Mouse (Mus musculus) midbrain, postnatal 0 days (tissue): ENCODE measurements around the gene Mmp17. TPM values are rescaled to one million over a fixed set of nuclear protein-coding genes. Genes with fewer than 3 reads are reported as not detected.

Experiments
- ATAC-seq: fragments of 200-750 bp; cut with Nextera tagmentation; 2 replicates; pipeline ENCODE4 v1.8.0; 2017; ENCODE audit warnings: moderate number of reproducible peaks, mild to moderate bottlenecking, moderate TSS enrichment, moderate library complexity; ENCODE audit not compliant: low FRiP score
- DNase-seq: peaks from one replicate; pipeline ENCODE4 v3.0.0-alpha.2; 2015; ENCODE audit warnings: low spot score
- H3K27ac ChIP-seq: fragments of 300-500 bp; sonication (generic); 2 replicates; pipeline ENCODE4 v1.5.1; 2014; ENCODE audit warnings: low read depth, mild to moderate bottlenecking, low read length, mixed read lengths
- H3K27me3 ChIP-seq: fragments of 300-500 bp; sonication (generic); 2 replicates; pipeline ENCODE4 v1.6.1; 2014; ENCODE audit warnings: low read length, control low read depth, mixed read lengths; ENCODE audit not compliant: insufficient read depth
- H3K36me3 ChIP-seq: fragments of 300-500 bp; sonication (generic); 2 replicates; pipeline ENCODE4 v1.6.1; 2014; ENCODE audit warnings: low read length, control low read depth, mixed read lengths; ENCODE audit not compliant: insufficient read depth
- H3K4me1 ChIP-seq: fragments of 300-500 bp; sonication (generic); 2 replicates; pipeline ENCODE4 v1.6.1; 2014; ENCODE audit warnings: mild to moderate bottlenecking, control low read depth, antibody characterized with exemption, low read length, mixed read lengths; ENCODE audit not compliant: insufficient read depth
- H3K4me2 ChIP-seq: fragments of 300-500 bp; sonication (generic); 2 replicates; pipeline ENCODE4 v1.6.1; 2014; ENCODE audit warnings: low read depth, mild to moderate bottlenecking, low read length, mixed read lengths; ENCODE audit not compliant: poor library complexity, severe bottlenecking
- H3K4me3 ChIP-seq: fragments of 300-500 bp; sonication (generic); 2 replicates; pipeline ENCODE4 v1.5.1; 2014; ENCODE audit warnings: low read depth, mild to moderate bottlenecking, low read length, moderate library complexity
- H3K9ac ChIP-seq: fragments of 300-500 bp; sonication (generic); replicated peaks from 2 replicates; pipeline ENCODE4 v1.6.1; 2014; ENCODE audit warnings: mild to moderate bottlenecking, low read length, moderate library complexity, mixed read lengths; ENCODE audit not compliant: poor library complexity, severe bottlenecking
- H3K9me3 ChIP-seq: fragments of 300-500 bp; sonication (generic); 2 replicates; pipeline ENCODE4 v1.6.1; 2016; ENCODE audit warnings: low read length, control low read depth
- CTCF ChIP-seq: IDR thresholded peaks from 2 replicates; pipeline ENCODE4 v1.5.1; 2016; ENCODE audit warnings: antibody characterized with exemption, mild to moderate bottlenecking
- WGBS: fragments of 180-500 bp; shearing (Covaris S2); extraction: QIAGEN DNeasy Blood & Tissue Kit; methylation state at CpG from one replicate; pipeline ENCODE4 v1.1.7; 2014; 5-methylcytosine and 5-hydroxymethylcytosine counted together
- polyA plus RNA-seq: library from polyadenylated mRNA; unstranded; fragments of >200 nt; fragmentation: Nextera tagmentation; extraction: Ambion mirVana; gene quantifications from 2 replicates; pipeline ENCODE4 v1.2.1, GENCODE M21; 2015
- total RNA-seq: library from RNA; depleted of rRNA; stranded (reverse); fragments of >200 nt; gene quantifications from 2 replicates; pipeline ENCODE4 v1.2.3, GENCODE M21; 2014

Mmp17 gene
- total and polyA plus RNA-seq, 2 experiments from 2014 or later: 11.6 to 24.6 TPM

DNA sequence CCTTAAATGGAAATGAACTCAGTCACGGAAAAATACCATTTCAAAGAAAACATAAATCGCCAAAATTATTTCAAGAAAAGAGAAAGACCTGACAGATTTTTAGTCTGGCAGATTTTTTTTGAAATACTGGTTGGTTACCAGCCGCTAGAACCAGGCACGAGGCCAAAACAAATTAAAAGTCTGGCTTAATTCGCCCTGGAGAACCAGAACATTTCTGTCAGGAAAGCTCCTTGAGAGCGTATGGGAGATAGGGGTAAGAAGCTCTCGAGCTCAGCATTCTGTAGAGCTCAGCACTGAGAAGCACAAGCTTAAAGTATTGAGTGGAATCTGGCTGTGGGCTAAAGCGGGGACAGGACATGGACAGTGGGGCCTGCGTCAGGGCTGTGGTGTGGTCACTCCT lies 38.2 kb upstream of the Mmp17 start:
- TF ChIP-seq CTCF: no peak
- Histone ChIP-seq H3K4me1 (no peaks in the 10 kb centered on the region), H3K4me2 (no peak overlapping the region), H3K27me3 (no peaks in the 10 kb centered on the region), H3K9ac (no peak overlapping the region), H3K27ac (no peak overlapping the region), H3K9me3 (no peaks in the 10 kb centered on the region), H3K36me3 (peaks cover 87% of the 10 kb centered on the region), H3K4me3 (no peak overlapping the region)
- DNase-seq (no peak), ATAC-seq (no peak)
- WGBS: 86% methylated on average over 9 of the region's 9 CpGs

DNA sequence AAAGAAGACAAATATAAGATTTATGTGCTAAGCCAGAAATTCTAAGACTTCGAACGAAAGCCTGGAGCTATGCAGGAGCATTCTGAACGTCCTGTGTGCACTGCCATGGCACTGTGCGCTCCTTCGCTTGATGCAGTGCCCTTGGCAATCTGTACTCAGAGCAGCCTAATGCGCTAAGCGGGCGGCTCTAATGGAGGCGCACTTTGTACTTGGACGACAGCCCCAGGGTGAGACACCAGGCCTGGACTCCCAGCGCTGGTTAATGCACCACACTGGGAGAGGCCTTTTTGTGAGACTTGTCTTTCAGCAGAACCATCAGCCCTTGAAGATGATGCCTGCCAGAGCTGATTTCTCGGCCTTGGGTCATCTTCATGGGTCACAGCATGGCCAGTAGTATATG lies 34.3 kb upstream of the Mmp17 start:
- H3K9ac ChIP-seq: no peak overlapping the region
- peaks cover 82% of the 10 kb centered on the region for H3K36me3 ChIP-seq
- H3K9me3 ChIP-seq: no peaks in the 10 kb centered on the region
- no peak overlapping the region for H3K27ac ChIP-seq
- WGBS: 87% methylated on average over 12 of the region's 12 CpGs
- DNase-seq (no peak), ATAC-seq (no peak)
- no peaks in the 10 kb centered on the region for H3K4me1 ChIP-seq
- no peak overlapping the region for H3K4me3 ChIP-seq
- no peak for TF ChIP-seq CTCF
- no peaks in the 10 kb centered on the region for H3K27me3 ChIP-seq
- H3K4me2 ChIP-seq: no peak overlapping the region

DNA sequence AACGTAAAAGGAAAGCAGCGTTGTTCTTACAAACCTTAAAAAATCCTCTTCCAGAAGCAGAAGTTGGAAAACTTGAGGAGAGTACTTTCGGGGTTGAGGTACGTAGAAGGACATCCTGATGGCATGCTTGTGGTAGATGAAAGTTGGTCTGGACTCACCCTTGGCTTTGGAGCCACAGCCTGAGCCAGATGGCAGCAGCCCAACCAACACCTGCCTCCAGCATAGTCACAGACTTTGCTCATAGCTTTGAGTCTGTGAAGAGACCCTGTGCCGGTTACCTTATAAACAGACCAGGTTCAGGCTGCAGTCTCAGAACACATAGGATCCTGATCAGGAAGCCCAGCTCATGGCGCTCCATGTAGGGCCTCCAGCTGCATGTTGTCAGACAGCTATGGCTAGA lies 33.2 kb upstream of the Mmp17 start:
- ATAC-seq (no peak), DNase-seq (no peak)
- no peaks in the 10 kb centered on the region for H3K27me3 ChIP-seq
- H3K27ac ChIP-seq: no peak overlapping the region
- H3K4me1 ChIP-seq: no peaks in the 10 kb centered on the region
- H3K9me3 ChIP-seq: no peaks in the 10 kb centered on the region
- H3K4me2 ChIP-seq: no peak overlapping the region
- TF ChIP-seq CTCF: no peak
- peaks cover 87% of the 10 kb centered on the region for H3K36me3 ChIP-seq
- no peak overlapping the region for H3K4me3 ChIP-seq
- WGBS: 94% methylated on average over 6 of the region's 6 CpGs
- no peak overlapping the region for H3K9ac ChIP-seq

DNA sequence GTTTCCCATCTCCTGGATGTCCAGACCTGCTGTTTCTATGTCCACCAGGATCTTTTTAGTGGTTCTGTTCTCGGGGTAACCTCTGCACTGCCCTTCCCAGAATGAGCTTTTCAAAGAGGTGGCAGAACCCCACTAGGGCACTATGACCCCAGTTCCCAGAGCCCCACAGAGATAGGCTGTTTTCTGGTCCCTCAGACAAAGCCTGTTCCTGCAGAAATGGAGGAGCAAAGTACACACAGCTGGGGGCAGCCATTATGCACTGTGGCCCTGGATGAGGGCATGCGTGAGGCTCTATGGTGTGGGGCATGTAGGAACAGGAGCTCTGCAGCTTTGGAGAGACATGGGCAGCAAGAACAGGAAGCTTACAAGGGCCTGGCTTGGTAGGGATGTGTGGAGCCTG lies 32.0 kb upstream of the Mmp17 start:
- H3K4me2 ChIP-seq: no peak overlapping the region
- ATAC-seq (no peak), DNase-seq (no peak)
- peaks cover 87% of the 10 kb centered on the region for H3K36me3 ChIP-seq
- no peak overlapping the region for H3K27ac ChIP-seq
- TF ChIP-seq CTCF: no peak
- H3K27me3 ChIP-seq: no peaks in the 10 kb centered on the region
- H3K9me3 ChIP-seq: no peaks in the 10 kb centered on the region
- no peaks in the 10 kb centered on the region for H3K4me1 ChIP-seq
- 92% methylated on average over 2 of the region's 2 CpGs for WGBS
- no peak overlapping the region for H3K4me3 ChIP-seq
- H3K9ac ChIP-seq: no peak overlapping the region

DNA sequence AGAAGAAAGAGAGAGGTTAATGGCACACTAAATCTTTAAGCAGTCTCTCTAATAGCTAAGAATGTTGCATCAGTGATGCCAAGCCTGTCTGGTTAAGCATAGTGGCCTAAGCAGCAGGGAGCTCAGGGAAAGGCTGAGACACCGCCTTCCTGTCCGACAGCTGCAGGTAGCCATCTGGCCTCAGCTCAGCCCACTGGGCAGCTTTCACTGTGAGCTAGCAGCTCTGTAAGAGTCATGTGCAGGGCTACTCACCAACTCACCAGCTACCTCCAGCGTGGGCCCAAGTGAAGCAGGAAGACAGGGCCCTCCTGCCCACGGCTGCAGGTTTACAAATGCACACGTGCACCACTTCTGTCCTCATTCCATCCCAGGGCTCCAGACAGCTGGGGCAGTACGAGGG lies 30.3 kb upstream of the Mmp17 start:
- Histone ChIP-seq H3K4me2 (no peak overlapping the region), H3K27ac (no peak overlapping the region), H3K4me1 (no peaks in the 10 kb centered on the region), H3K9ac (no peak overlapping the region), H3K36me3 (peaks cover 82% of the 10 kb centered on the region), H3K27me3 (no peaks in the 10 kb centered on the region), H3K4me3 (no peak overlapping the region), H3K9me3 (no peaks in the 10 kb centered on the region)
- 89% methylated on average over 6 of the region's 6 CpGs for WGBS
- ATAC-seq (no peak), DNase-seq (no peak)
- TF ChIP-seq CTCF: no peak

DNA sequence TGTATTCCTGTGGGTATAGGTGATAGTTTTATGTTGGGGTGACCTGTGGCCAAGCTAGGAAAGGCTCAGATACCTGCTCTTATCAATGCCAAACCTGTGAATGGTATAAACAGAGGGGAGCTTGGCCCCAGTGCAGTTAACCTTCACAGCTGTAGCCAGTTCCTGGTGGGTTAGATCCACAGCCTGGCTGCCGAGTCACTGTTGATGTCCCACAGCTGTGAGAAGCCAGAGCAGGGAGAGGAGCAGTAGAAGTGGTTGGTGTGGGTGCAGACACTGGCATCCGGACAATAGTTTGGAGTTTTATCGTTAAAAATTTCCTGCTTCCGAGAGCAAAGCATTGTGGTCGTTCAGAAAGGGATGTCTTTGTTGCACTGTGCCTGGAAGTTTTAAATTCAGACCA lies 25.4 kb upstream of the Mmp17 start:
- Histone ChIP-seq H3K4me1 (no peaks in the 10 kb centered on the region), H3K4me2 (no peak overlapping the region), H3K9me3 (no peaks in the 10 kb centered on the region), H3K9ac (no peak overlapping the region), H3K4me3 (no peak overlapping the region), H3K27ac (no peak overlapping the region), H3K36me3 (peaks cover 70% of the 10 kb centered on the region), H3K27me3 (no peaks in the 10 kb centered on the region)
- 89% methylated on average over 5 of the region's 5 CpGs for WGBS
- TF ChIP-seq CTCF: no peak
- no peak for DNase-seq
- no peak for ATAC-seq
